Mouse (Mus musculus) liver, embryonic 16.5 days (tissue): ENCODE measurements at regions not wholly inside any gene's neighbourhood (a gene's known extent, or its start where the extent isn't known, plus 50 kb on each side); places are given as distances from the start of the nearest gene placed in this dataset.

Experiments used
- ATAC-seq: fragments of 200-750 bp; cut with Nextera tagmentation; 2 replicates; pipeline ENCODE4 v1.8.0; 2017; ENCODE audit warnings: low read depth, mild to moderate bottlenecking, moderate number of reproducible peaks, moderate library complexity
- H3K27ac ChIP-seq: fragments of 300-500 bp; sonication (generic); 2 replicates; pipeline ENCODE4 v1.5.1; 2014; ENCODE audit warnings: mild to moderate bottlenecking, low read length
- H3K27me3 ChIP-seq: fragments of 300-500 bp; sonication (generic); 2 replicates; pipeline ENCODE4 v1.6.1; 2014; ENCODE audit warnings: low read depth, low read length, mixed read lengths; ENCODE audit not compliant: control insufficient read depth, insufficient read depth
- H3K36me3 ChIP-seq: fragments of 300-500 bp; sonication (generic); 2 replicates; pipeline ENCODE4 v1.6.1; 2014; ENCODE audit warnings: mild to moderate bottlenecking; ENCODE audit not compliant: control insufficient read depth, insufficient read depth
- H3K4me1 ChIP-seq: fragments of 300-500 bp; sonication (generic); 2 replicates; pipeline ENCODE4 v1.6.1; 2014; ENCODE audit warnings: low read depth, low read length, mixed read lengths; ENCODE audit not compliant: control insufficient read depth
- H3K4me2 ChIP-seq: fragments of 300-500 bp; sonication (generic); 2 replicates; pipeline ENCODE4 v1.6.1; 2014; ENCODE audit warnings: low read depth, low read length, mixed read lengths
- H3K4me3 ChIP-seq: fragments of 300-500 bp; sonication (generic); 2 replicates; pipeline ENCODE4 v1.5.1; 2014; ENCODE audit warnings: low read depth, mild to moderate bottlenecking, low read length
- H3K9ac ChIP-seq: fragments of 300-500 bp; sonication (generic); 2 replicates; pipeline ENCODE4 v1.6.1; 2014; ENCODE audit warnings: low read depth, low read length
- H3K9me3 ChIP-seq: fragments of 300-500 bp; sonication (generic); replicated peaks from 2 replicates; pipeline ENCODE4 v1.6.1; 2016; ENCODE audit warnings: low read length; ENCODE audit not compliant: control insufficient read depth
- WGBS: fragments of 180-500 bp; shearing (Covaris S2); extraction: QIAGEN DNeasy Blood & Tissue Kit; methylation state at CpG from one replicate; pipeline ENCODE4 v1.1.7; 2014; ENCODE audit not compliant: insufficient replicate concordance; 5-methylcytosine and 5-hydroxymethylcytosine counted together

DNA sequence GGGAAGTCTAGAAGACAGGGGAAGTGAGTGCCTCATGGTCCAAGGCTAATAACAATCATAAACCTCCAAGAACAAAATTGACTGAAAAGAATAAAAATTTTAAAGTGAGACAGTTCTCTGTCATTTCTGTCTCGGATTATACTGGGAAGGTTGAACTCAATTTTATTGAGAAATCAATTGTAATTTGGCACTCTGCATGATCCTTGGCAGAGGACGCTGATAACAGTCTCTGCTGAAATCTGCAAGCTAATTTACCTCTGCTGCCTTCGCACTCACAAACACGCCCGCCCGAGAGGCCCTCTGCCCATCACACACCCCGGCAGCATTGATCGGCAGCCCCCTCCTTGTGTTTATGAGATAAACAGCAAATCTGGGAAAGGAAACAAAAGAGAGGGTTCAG, 151.4 kb upstream of the Ppargc1a start:
- no peak overlapping the region for H3K9ac ChIP-seq
- no peak for ATAC-seq

DNA sequence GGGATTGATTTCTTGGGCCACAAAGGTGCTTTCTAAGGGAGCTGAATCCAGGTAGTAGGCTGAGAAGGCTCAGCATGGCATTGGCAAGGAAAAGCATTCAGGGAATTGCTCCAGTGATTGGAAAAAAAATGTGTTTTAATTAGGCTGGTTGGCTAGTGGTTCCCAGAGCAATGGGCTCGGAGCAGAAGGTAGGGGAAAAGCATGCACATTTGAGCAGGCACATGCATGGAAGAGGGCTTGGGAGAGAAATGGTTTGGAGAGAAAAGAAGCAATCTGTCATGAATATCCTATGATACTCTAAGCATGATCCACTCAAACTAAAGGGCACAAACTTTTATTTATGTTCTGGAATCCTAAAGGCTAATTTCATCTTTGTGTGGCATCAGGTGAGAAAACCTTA, 150.9 kb upstream of the Ppargc1a start:
- WGBS: 46% methylated on average over 1 of the region's 1 CpGs
- H3K4me2 ChIP-seq: no peak overlapping the region

More for the DNA sequence above, 151.4 kb upstream of the Ppargc1a start:
- Histone ChIP-seq H3K4me3 (no peak overlapping the region), H3K27me3 (no peaks in the 10 kb centered on the region), H3K36me3 (no peaks in the 10 kb centered on the region), H3K4me1 (no peaks in the 10 kb centered on the region), H3K9me3 (no peaks in the 10 kb centered on the region; the same call in 1 of the 2 replicates), H3K27ac (no peak overlapping the region), H3K4me2 (no peak overlapping the region)
- 64% methylated on average over 8 of the region's 8 CpGs for WGBS

DNA sequence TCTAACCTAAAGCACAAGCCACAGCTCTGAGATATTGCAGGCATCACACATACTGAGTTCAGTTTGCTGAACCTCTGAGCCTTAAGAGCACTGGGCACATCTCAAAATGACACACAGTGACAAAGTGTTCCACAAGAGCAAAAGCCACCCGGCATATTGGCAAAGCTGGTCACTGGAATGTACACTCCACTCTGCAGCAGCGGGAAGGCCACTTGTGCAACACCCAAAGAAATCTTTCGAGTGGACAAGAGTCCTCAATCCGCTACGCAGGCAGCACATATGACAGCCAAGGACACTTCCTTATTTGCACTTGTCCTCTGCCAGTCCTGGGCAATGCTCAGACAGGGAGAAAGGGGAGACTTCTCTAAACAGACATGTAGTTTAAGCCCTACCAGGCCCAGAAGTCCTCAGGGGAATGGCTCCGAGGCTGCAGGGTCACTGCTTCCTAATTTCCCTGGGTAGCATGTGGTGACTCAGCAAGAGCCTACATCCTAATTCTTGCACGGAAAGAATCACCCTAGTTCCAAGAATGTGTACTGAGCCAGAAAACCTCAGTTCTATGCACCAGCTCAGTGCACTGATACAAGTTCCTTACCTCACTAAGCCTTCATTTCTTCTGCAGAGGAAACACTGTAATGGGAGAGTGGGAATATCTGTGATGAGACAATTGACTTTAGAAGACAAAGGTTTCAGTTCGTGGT, 144.5 kb upstream of the Ppargc1a start:
- Histone ChIP-seq H3K36me3 (no peaks in the 10 kb centered on the region), H3K4me1 (no peaks in the 10 kb centered on the region), H3K9ac (no peak overlapping the region), H3K9me3 (no peaks in the 10 kb centered on the region), H3K4me2 (no peak overlapping the region), H3K4me3 (no peak overlapping the region), H3K27ac (no peak overlapping the region), H3K27me3 (no peaks in the 10 kb centered on the region)
- ATAC-seq: no peak
- 54% methylated on average over 8 of the region's 8 CpGs for WGBS

More for the DNA sequence above, 150.9 kb upstream of the Ppargc1a start:
- H3K4me1 ChIP-seq: no peaks in the 10 kb centered on the region
- H3K9me3 ChIP-seq: no peaks in the 10 kb centered on the region; the same call in 1 of the 2 replicates
- no peaks in the 10 kb centered on the region for H3K27me3 ChIP-seq
- H3K9ac ChIP-seq: no peak overlapping the region
- no peak overlapping the region for H3K27ac ChIP-seq
- no peak overlapping the region for H3K4me3 ChIP-seq
- ATAC-seq: no peak
- H3K36me3 ChIP-seq: no peaks in the 10 kb centered on the region

DNA sequence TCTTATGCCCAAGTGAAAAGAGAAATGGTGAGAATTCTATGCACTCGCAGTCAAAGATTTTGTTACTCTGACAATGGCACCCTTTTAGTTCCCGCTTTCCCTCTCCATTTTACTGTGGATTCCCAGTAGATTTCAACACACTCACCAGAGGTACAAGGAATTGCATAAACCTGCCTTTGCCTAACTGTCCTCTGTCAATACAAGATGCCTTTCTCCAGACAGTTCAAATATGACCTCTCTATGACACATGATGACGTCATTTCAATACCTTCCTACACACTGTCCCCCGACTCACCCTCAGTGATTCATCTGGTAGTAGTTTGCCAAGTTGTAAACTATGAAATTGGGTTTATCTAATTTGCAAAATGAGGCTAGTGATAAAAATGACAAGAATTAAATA, 143.1 kb upstream of the Ppargc1a start:
- no peak overlapping the region for H3K9ac ChIP-seq
- H3K9me3 ChIP-seq: no peaks in the 10 kb centered on the region
- no peaks in the 10 kb centered on the region for H3K4me1 ChIP-seq
- ATAC-seq: no peak
- 56% methylated on average over 4 of the region's 4 CpGs for WGBS
- H3K36me3 ChIP-seq: no peaks in the 10 kb centered on the region
- no peak overlapping the region for H3K27ac ChIP-seq
- no peak overlapping the region for H3K4me3 ChIP-seq
- H3K4me2 ChIP-seq: no peak overlapping the region
- no peaks in the 10 kb centered on the region for H3K27me3 ChIP-seq

DNA sequence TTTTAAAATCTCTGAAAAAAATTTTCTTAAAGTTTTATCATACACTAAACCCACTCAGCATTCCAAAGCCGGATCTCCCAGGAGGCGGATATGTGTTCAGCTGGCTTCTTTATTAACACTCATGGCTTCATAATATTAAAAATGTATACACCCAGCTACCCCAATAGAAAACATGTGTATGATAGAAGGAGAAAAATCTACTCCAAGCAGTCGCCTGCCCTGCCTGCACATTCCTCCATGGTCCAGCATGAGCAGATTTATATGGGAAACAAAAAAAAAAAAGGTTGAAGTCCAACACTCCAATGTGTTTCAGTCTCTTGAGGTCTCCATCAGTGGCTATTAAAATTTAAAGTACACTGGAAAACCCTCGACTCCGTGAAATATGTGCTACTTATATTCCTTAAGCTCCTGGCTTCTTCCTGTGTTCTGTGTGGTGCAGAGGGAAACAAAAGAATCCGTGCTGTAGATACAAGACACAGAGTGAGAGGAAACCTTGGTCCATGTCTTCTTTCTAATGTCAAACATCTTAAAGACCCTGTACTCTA, 142.0 kb upstream of the Ppargc1a start:
- ATAC-seq: no peak
- Histone ChIP-seq H3K4me2 (no peak overlapping the region), H3K36me3 (no peaks in the 10 kb centered on the region), H3K9ac (no peak overlapping the region), H3K27me3 (no peaks in the 10 kb centered on the region), H3K4me3 (no peak overlapping the region), H3K27ac (no peak overlapping the region), H3K4me1 (no peaks in the 10 kb centered on the region), H3K9me3 (no peaks in the 10 kb centered on the region)
- WGBS: 62% methylated on average over 6 of the region's 6 CpGs

DNA sequence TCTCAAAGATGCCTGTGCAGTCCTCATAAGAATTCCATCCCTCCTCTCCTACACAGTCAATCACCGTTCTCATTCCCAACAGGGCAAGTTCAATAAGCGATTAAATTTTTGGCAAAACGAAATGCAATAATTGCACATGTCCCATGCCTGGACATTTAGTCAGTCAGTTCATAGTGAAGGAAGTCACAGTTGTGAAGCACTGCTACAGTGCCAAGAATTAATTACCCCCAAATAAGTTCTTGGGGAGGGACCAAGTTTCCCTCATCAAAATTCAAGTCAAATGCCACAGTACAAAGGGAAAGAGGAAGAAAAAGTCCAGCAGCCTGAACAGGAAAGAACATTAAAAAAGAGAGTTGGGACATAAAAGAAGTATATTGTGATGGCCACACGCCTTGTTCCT, 112.4 kb upstream of the Ppargc1a start:
- no peaks in the 10 kb centered on the region for H3K36me3 ChIP-seq
- H3K4me3 ChIP-seq: no peak overlapping the region
- H3K4me1 ChIP-seq: no peaks in the 10 kb centered on the region
- ATAC-seq: no peak
- H3K9ac ChIP-seq: no peak overlapping the region
- no peaks in the 10 kb centered on the region for H3K27me3 ChIP-seq
- H3K4me2 ChIP-seq: no peak overlapping the region
- no peak overlapping the region for H3K27ac ChIP-seq
- WGBS: 61% methylated on average over 4 of the region's 4 CpGs
- H3K9me3 ChIP-seq: no peaks in the 10 kb centered on the region

DNA sequence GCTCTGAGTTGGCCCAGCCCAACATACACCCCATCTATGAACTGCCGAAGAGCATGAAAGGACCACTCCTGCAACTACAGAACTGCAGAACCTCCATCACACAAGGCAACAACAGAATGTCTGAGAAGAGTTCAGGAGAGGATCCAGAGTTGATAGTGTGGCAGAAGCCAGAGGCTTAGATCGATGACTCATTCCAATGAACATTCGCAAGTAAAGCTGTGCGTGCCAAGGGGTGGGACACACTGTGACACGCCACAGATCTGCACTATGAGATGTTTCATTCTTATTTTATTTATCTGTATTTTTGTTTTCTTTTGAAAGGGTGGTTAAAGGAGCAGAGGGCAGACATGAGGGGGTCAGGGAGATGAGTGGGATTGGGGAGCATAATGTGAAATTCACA, 103.7 kb upstream of the Ppargc1a start:
- H3K9me3 ChIP-seq: no peaks in the 10 kb centered on the region
- H3K27ac ChIP-seq: no peak overlapping the region
- WGBS: 73% methylated on average over 5 of the region's 5 CpGs
- no peaks in the 10 kb centered on the region for H3K4me1 ChIP-seq
- H3K4me3 ChIP-seq: no peak overlapping the region
- H3K4me2 ChIP-seq: no peak overlapping the region
- no peaks in the 10 kb centered on the region for H3K36me3 ChIP-seq
- H3K27me3 ChIP-seq: no peaks in the 10 kb centered on the region
- ATAC-seq: no peak
- H3K9ac ChIP-seq: no peak overlapping the region

DNA sequence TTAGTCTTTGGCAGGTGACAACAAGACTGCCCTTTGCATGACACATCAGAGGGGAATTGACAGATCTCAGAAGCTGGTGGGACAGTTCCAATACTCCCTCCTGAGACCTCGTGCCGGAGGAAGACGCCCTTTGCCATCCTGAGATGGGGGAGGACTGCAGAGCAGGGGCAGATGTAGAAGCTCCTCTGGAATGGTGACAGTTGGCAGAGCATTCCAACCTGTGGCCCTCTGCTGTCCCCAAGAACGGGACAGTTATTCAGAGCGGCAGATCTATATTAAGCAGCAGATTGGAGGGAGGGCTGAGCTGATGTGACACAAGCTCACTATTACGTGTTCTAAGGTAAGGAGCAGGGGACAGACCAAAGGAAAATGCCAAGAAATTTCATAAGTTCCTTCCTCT, 97.7 kb upstream of the Ppargc1a start:
- H3K9me3 ChIP-seq: no peaks in the 10 kb centered on the region
- no peak overlapping the region for H3K4me3 ChIP-seq
- no peak overlapping the region for H3K9ac ChIP-seq
- WGBS: 59% methylated on average over 6 of the region's 6 CpGs
- H3K27me3 ChIP-seq: no peaks in the 10 kb centered on the region
- no peak overlapping the region for H3K27ac ChIP-seq
- H3K4me2 ChIP-seq: no peak overlapping the region
- H3K4me1 ChIP-seq: no peaks in the 10 kb centered on the region
- ATAC-seq: no peak
- H3K36me3 ChIP-seq: no peaks in the 10 kb centered on the region

DNA sequence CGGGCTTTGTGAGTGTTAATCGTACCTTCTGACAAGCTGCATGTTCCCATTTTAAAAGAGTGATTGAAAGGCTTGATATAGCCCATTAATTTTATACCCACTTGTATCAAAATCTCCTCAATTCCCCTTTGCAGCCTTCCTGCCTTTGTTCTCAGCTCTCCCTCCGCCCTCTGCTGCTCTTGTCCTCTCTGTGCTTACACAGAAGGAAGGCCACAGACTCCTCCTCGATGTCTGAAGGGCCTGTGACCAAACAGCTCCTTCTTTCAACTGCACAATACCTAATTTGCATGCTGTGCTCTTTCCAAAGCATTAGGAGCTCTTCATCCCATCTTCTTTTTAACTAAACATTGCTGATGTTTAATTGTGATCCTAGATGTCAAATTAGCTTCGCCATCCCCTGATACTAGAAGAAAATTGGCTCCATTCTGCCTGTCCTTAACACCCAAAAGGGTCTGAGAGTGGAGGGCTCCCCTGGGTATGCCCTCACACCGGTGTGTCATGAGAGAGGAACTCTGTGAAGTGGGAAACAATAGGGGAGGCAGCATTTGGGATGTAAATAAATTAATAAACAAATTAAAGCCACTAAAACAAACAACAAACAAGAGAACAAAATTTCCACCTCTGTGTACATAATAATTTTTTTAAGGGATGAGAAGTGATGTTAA, 90.8 kb upstream of the Ppargc1a start:
- Histone ChIP-seq H3K4me3 (no peak overlapping the region), H3K4me1 (no peaks in the 10 kb centered on the region), H3K27me3 (no peaks in the 10 kb centered on the region), H3K4me2 (no peak overlapping the region), H3K9ac (no peak overlapping the region), H3K9me3 (no peaks in the 10 kb centered on the region), H3K27ac (no peak overlapping the region), H3K36me3 (no peaks in the 10 kb centered on the region)
- no peak for ATAC-seq
- 42% methylated on average over 6 of the region's 6 CpGs for WGBS
